ENCODE assay signal across 19 mouse cellular contexts in the genomic region with DNA sequence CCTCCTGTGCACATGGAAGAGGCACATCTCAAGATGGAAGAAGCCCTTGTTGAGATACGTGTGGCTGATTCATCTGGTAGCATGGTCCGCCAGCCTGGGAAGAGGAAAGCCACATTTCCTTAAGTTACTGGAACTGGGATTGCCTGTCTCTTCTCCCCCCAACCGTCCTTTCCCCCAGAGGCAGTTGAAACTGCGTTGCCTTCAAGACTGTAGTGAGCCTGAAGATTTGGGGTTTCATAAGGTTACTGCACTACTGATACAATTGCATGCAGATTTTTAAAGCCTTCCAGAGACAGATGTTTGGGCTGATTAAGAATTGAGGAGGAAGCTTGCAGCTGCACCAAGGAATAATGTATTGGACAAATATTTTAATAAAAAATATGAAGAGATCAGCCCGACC. TPM values are rescaled to one million over a fixed set of nuclear protein-coding genes. Genes with fewer than 3 reads are reported as not detected.
DNase-seq lines count a peak whose midpoint lies in the region; ATAC-seq and TF ChIP-seq lines count a peak whose summit lies in the region.
"Had no signal": no experiment of that assay in that cellular context is flagged by ENCODE, and none has a peak within 500 bp of the region (broad histone marks: within the 10 kb centered on the region; RNA-seq: fewer than 3 reads in every experiment).

No protein-coding gene starts in this region.

- TF ChIP-seq CTCF in midbrain, postnatal 0 days (IDR thresholded peaks at IDR 0.05): no peak

- ATAC-seq in forebrain, embryonic 13.5 days: no peak
- ATAC-seq in hindbrain, embryonic 15.5 days (ENCODE audit: low FRiP score, low read depth): no peak
- no peak for ATAC-seq in midbrain, postnatal 0 days (ENCODE audit: low FRiP score)

- WGBS in embryonic facial prominence, embryonic 10.5 days: 34% methylated on average over 5 of the region's 5 CpGs
- WGBS in forebrain, embryonic 13.5 days: 14% methylated on average over 5 of the region's 5 CpGs
- WGBS in hindbrain, embryonic 15.5 days: 24% methylated on average over 5 of the region's 5 CpGs
- WGBS in midbrain, postnatal 0 days: 25% methylated on average over 5 of the region's 5 CpGs

- H3K9ac ChIP-seq in forebrain, embryonic 13.5 days: peak overlapping the region; percentile 30; the same call in 1 of the 2 replicates
- H3K9ac ChIP-seq in hindbrain, embryonic 15.5 days: no peak overlapping the region
- 0 out of 2 replicates have a peak overlapping the region, but pooled peaks have one; percentile 29 for H3K9ac ChIP-seq in midbrain, postnatal 0 days (replicated peaks; ENCODE audit: low read length, poor library complexity, severe bottlenecking)
- H3K9ac ChIP-seq: heart, embryonic 12.5 days; lung, embryonic 14.5 days had no signal

- 0 out of 2 replicates have a peak overlapping the region, but pooled peaks have one; percentile 48 for H3K27ac ChIP-seq in embryonic facial prominence, embryonic 10.5 days (replicated peaks)
- H3K27ac ChIP-seq in forebrain, embryonic 13.5 days: peak overlapping the region; percentile 89
- H3K27ac ChIP-seq in hindbrain, embryonic 15.5 days (replicated peaks): peak overlapping the region; percentile 2; the same call in 1 of the 2 replicates
- H3K27ac ChIP-seq in midbrain, postnatal 0 days (ENCODE audit: low read depth, low read length): peak overlapping the region; percentile 67
- H3K27ac ChIP-seq: stomach, postnatal 0 days had no signal

- peaks cover 81% of the 10 kb centered on the region for H3K27me3 ChIP-seq in embryonic facial prominence, embryonic 10.5 days (replicated peaks; ENCODE audit: low read depth, poor library complexity, severe bottlenecking)
- H3K27me3 ChIP-seq in forebrain, embryonic 13.5 days: no peaks in the 10 kb centered on the region
- H3K27me3 ChIP-seq in hindbrain, embryonic 15.5 days: peaks cover 26% of the 10 kb centered on the region
- H3K27me3 ChIP-seq in midbrain, postnatal 0 days (ENCODE audit: insufficient read depth, low read length): peaks cover 4% of the 10 kb centered on the region; the same call in 1 of the 2 replicates
- H3K27me3 ChIP-seq: CH12.LX had no signal

- DNase-seq in embryonic facial prominence, embryonic 10.5 days (ENCODE audit: low spot score): no peak
- DNase-seq in midbrain, postnatal 0 days (ENCODE audit: low spot score): no peak
- DNase-seq in layer of hippocampus, adult 11-12 months (ENCODE audit: low spot score): no peak
- DNase-seq in spleen, postnatal 10 days (ENCODE audit: low spot score in 2 of 2): no peak
- DNase-seq in thymus, postnatal 36 days: no peak
- DNase-seq: cerebellum, adult 11-12 months; gastrocnemius, postnatal 36 days; heart, postnatal 4 days; kidney, adult 9 months; liver; lung, embryonic 14.5 days; right cerebral cortex, adult 18-20 months; spleen, adult 18-20 months had no signal

- H3K4me2 ChIP-seq in forebrain, embryonic 13.5 days: peak overlapping the region; percentile 87
- no peak overlapping the region for H3K4me2 ChIP-seq in hindbrain, embryonic 15.5 days
- no peak overlapping the region for H3K4me2 ChIP-seq in midbrain, postnatal 0 days (ENCODE audit: low read depth, low read length, poor library complexity, severe bottlenecking)
- H3K4me2 ChIP-seq: lung, embryonic 14.5 days had no signal

- no peak overlapping the region for H3K4me3 ChIP-seq in embryonic facial prominence, embryonic 10.5 days
- no peak overlapping the region for H3K4me3 ChIP-seq in forebrain, embryonic 13.5 days
- no peak overlapping the region for H3K4me3 ChIP-seq in hindbrain, embryonic 15.5 days
- no peak overlapping the region for H3K4me3 ChIP-seq in midbrain, postnatal 0 days (ENCODE audit: low read depth, low read length)
- H3K4me3 ChIP-seq: heart, embryonic 12.5 days had no signal

- peaks cover 27% of the 10 kb centered on the region for H3K4me1 ChIP-seq in embryonic facial prominence, embryonic 10.5 days
- H3K4me1 ChIP-seq in forebrain, embryonic 13.5 days: peaks cover 57% of the 10 kb centered on the region
- peaks cover 29% of the 10 kb centered on the region for H3K4me1 ChIP-seq in hindbrain, embryonic 15.5 days (replicated peaks)
- H3K4me1 ChIP-seq in midbrain, postnatal 0 days (ENCODE audit: insufficient read depth, low read length): no peaks in the 10 kb centered on the region

- H3K36me3 ChIP-seq in embryonic facial prominence, embryonic 10.5 days (replicated peaks): no peaks in the 10 kb centered on the region
- no peaks in the 10 kb centered on the region for H3K36me3 ChIP-seq in forebrain, embryonic 13.5 days (ENCODE audit: poor library complexity, severe bottlenecking)
- H3K36me3 ChIP-seq in hindbrain, embryonic 15.5 days: no peaks in the 10 kb centered on the region
- H3K36me3 ChIP-seq in midbrain, postnatal 0 days (ENCODE audit: insufficient read depth, low read length): no peaks in the 10 kb centered on the region
- H3K36me3 ChIP-seq: heart, embryonic 12.5 days had no signal

- no peaks in the 10 kb centered on the region for H3K9me3 ChIP-seq in embryonic facial prominence, embryonic 10.5 days
- no peaks in the 10 kb centered on the region for H3K9me3 ChIP-seq in forebrain, embryonic 13.5 days (replicated peaks)
- no peaks in the 10 kb centered on the region for H3K9me3 ChIP-seq in hindbrain, embryonic 15.5 days
- no peaks in the 10 kb centered on the region for H3K9me3 ChIP-seq in midbrain, postnatal 0 days (ENCODE audit: low read length)
- H3K9me3 ChIP-seq: heart, embryonic 12.5 days had no signal

RNA-seq across cellular contexts. Expression of gene Sox2, which starts 12.7 kb away (rescaled TPM):
- 12.2 and 16.1 TPM in 2 replicates for polyA plus RNA-seq in embryonic facial prominence, embryonic 10.5 days (2016; fragmentation: Nextera tagmentation; extraction: Ambion mirVana)
- polyA plus RNA-seq in forebrain, embryonic 13.5 days (2015; fragmentation: Nextera tagmentation; extraction: Ambion mirVana): 41.3 and 48.4 TPM in 2 replicates
- 18.3 and 19.2 TPM in 2 replicates for polyA plus RNA-seq in hindbrain, embryonic 15.5 days (2015; fragmentation: Nextera tagmentation; extraction: Ambion mirVana)
- 77.8 and 79.1 TPM in 2 replicates for total RNA-seq in midbrain, postnatal 0 days (2014; rRNA removed)
- 21.6 and 29.7 TPM in 2 replicates for polyA plus RNA-seq in midbrain, postnatal 0 days (2015; fragmentation: Nextera tagmentation; extraction: Ambion mirVana)
- total RNA-seq: CH12.LX; gastrocnemius, postnatal 36 days; heart, postnatal 4 days; megakaryocyte progenitor cell, adult 5-6 weeks had no signal

Comparison
In these comparisons a context has a peak if more than half of its experiments do, and no peak if none do; other contexts are left out.
1. H3K27ac ChIP-seq: peak in every context shown above with its lines; median percentile 89 in forebrain, embryonic 13.5 days; 67 in midbrain, postnatal 0 days; 48 in embryonic facial prominence, embryonic 10.5 days; 2 in hindbrain, embryonic 15.5 days.